Mouse (Mus musculus) CH12.LX (cell line): Measurements from ENCODE around the gene Pak2. TPM values are rescaled to one million over a fixed set of nuclear protein-coding genes. Genes with fewer than 3 reads are reported as not detected.

Source experiments
- DNase-seq: peaks from one replicate; pipeline ENCODE4 v3.0.0-alpha.2; 2013; ENCODE audit errors: extremely low read depth
- H3K27ac ChIP-seq: 2 replicates; pipeline ENCODE4 v1.5.1; 2012; ENCODE audit warnings: low read depth, mild to moderate bottlenecking, control low read depth, moderate library complexity; ENCODE audit not compliant: insufficient read depth
- H3K27me3 ChIP-seq: replicated peaks from 2 replicates; pipeline ENCODE3; 2012; ENCODE audit warnings: inconsistent platforms
- H3K36me3 ChIP-seq, 2 experiments: replicated peaks in 1 of 2; 2 replicates each; pipeline versions ENCODE3 to v1.6.1; 2012; ENCODE audit warnings: inconsistent platforms in 1 of 2, low read length in 1 of 2, mild to moderate bottlenecking in 1 of 2, mixed read lengths in 1 of 2, moderate library complexity in 1 of 2; ENCODE audit not compliant: control insufficient read depth in 1 of 2, insufficient read depth in 1 of 2
- H3K4me1 ChIP-seq, 2 experiments: 2 replicates each; pipeline ENCODE4 v1.6.1; 2012; ENCODE audit warnings: inconsistent platforms in 1 of 2, moderate library complexity in 1 of 2; ENCODE audit not compliant: insufficient read depth in 2 of 2, control insufficient read depth in 1 of 2
- H3K4me2 ChIP-seq: 2 replicates; pipeline ENCODE4 v1.6.1; 2012; ENCODE audit warnings: low read depth, mild to moderate bottlenecking, control low read depth; ENCODE audit not compliant: poor library complexity, insufficient read depth, severe bottlenecking
- H3K4me3 ChIP-seq, 3 experiments: fragments of 150-350 bp in 1 of 3; sonication (generic) in 1 of 3; replicated peaks in 1 of 3; 2 replicates each; pipeline versions ENCODE3 to v1.5.1; 2011 to 2012; ENCODE audit warnings: low read depth in 2 of 3, low read length in 2 of 3, mild to moderate bottlenecking in 2 of 3, moderate library complexity in 2 of 3, control low read depth in 1 of 3, improper control_type of control experiment in 1 of 3, inconsistent platforms in 1 of 3, mixed read lengths in 1 of 3; ENCODE audit not compliant: poor library complexity in 1 of 3
- H3K79me2 ChIP-seq: replicated peaks from 2 replicates; pipeline ENCODE4 v1.6.1; 2012; ENCODE audit warnings: mild to moderate bottlenecking, moderate library complexity; ENCODE audit not compliant: control insufficient read depth, poor library complexity, insufficient read depth, severe bottlenecking; ENCODE audit errors: extremely low read depth
- H3K9ac ChIP-seq: 2 replicates; pipeline ENCODE4 v1.6.1; 2012; ENCODE audit warnings: low read depth, mild to moderate bottlenecking, control low read depth, moderate library complexity; ENCODE audit not compliant: insufficient read depth
- H3K9me3 ChIP-seq: replicated peaks from 2 replicates; pipeline ENCODE3; 2012; ENCODE audit warnings: low read length, inconsistent platforms, mixed read lengths
- CHD1 ChIP-seq: IDR thresholded peaks from 2 replicates; pipeline ENCODE4 v1.6.1; 2012; ENCODE audit warnings: low read depth, low read length, improper control_type of control experiment, inconsistent platforms
- CHD2 ChIP-seq: IDR thresholded peaks from 2 replicates; pipeline ENCODE4 v1.6.1; 2011; ENCODE audit warnings: low read length, improper control_type of control experiment
- CTCF ChIP-seq, 2 experiments: IDR thresholded peaks in 1 of 2; conservative IDR thresholded peaks in 1 of 2; 2 replicates each; pipeline ENCODE4 v1.5.1; 2011 to 2012; ENCODE audit warnings: low read depth in 2 of 2, low read length in 2 of 2, improper control_type of control experiment in 1 of 2, inconsistent platforms in 1 of 2, mild to moderate bottlenecking in 1 of 2, moderate library complexity in 1 of 2
- E2F4 ChIP-seq: IDR thresholded peaks from 2 replicates; pipeline ENCODE4 v1.6.1; 2011; ENCODE audit warnings: low read depth, low read length, improper control_type of control experiment; ENCODE audit not compliant: insufficient replicate concordance
- ELF1 ChIP-seq: IDR thresholded peaks from 2 replicates; pipeline ENCODE4 v1.6.1; 2014; ENCODE audit warnings: low read depth, mild to moderate bottlenecking, inconsistent platforms, low read length, improper control_type of control experiment
- ETS1 ChIP-seq: conservative IDR thresholded peaks from 2 replicates; pipeline ENCODE4 v1.6.1; 2012; ENCODE audit warnings: low read depth, mild to moderate bottlenecking, inconsistent platforms, low read length, improper control_type of control experiment, moderate library complexity
- GABPA ChIP-seq: IDR thresholded peaks from 2 replicates; pipeline ENCODE4 v1.6.1; 2012; ENCODE audit warnings: low read depth, low read length, improper control_type of control experiment, inconsistent platforms; ENCODE audit not compliant: insufficient replicate concordance
- HCFC1 ChIP-seq: IDR thresholded peaks from 2 replicates; pipeline ENCODE4 v1.6.1; 2012; ENCODE audit warnings: low read depth, mild to moderate bottlenecking, inconsistent platforms, low read length, improper control_type of control experiment
- MAX ChIP-seq: IDR thresholded peaks from 2 replicates; pipeline ENCODE4 v1.6.1; 2011; ENCODE audit warnings: low read length, improper control_type of control experiment
- MXI1 ChIP-seq: IDR thresholded peaks from 2 replicates; pipeline ENCODE4 v1.6.1; 2011; ENCODE audit warnings: mild to moderate bottlenecking, low read depth, low read length, improper control_type of control experiment
- MYC ChIP-seq: IDR thresholded peaks from 2 replicates; pipeline ENCODE4 v1.6.1; 2011; ENCODE audit warnings: low read depth, mild to moderate bottlenecking, improper control_type of control experiment, low read length
- NELFE ChIP-seq: IDR thresholded peaks from 2 replicates; pipeline ENCODE4 v1.6.1; 2011; ENCODE audit warnings: low read depth, low read length, improper control_type of control experiment
- POLR2A ChIP-seq: IDR thresholded peaks from 2 replicates; pipeline ENCODE4 v1.6.1; 2011; ENCODE audit warnings: low read depth, mild to moderate bottlenecking, improper control_type of control experiment, low read length
- POLR2AphosphoS2 ChIP-seq: IDR thresholded peaks from 2 replicates; pipeline ENCODE4 v1.6.1; 2011; ENCODE audit warnings: low read depth, low read length, improper control_type of control experiment
- RCOR1 ChIP-seq: conservative IDR thresholded peaks from 2 replicates; pipeline ENCODE4 v1.6.1; 2012; ENCODE audit warnings: low read depth, mild to moderate bottlenecking, inconsistent platforms, low read length, improper control_type of control experiment
- SIN3A ChIP-seq: IDR thresholded peaks from 2 replicates; pipeline ENCODE4 v1.6.1; 2012; ENCODE audit warnings: low read length, improper control_type of control experiment, inconsistent platforms
- SMC3 ChIP-seq: IDR thresholded peaks from 2 replicates; pipeline ENCODE4 v1.6.1; 2011; ENCODE audit warnings: low read depth, low read length, improper control_type of control experiment
- TBP ChIP-seq: conservative IDR thresholded peaks from 2 replicates; pipeline ENCODE4 v1.6.1; 2011; ENCODE audit warnings: low read depth, low read length, improper control_type of control experiment
- UBTF ChIP-seq: IDR thresholded peaks from 2 replicates; pipeline ENCODE4 v1.6.1; 2012; ENCODE audit warnings: low read depth, mild to moderate bottlenecking, inconsistent platforms, low read length, improper control_type of control experiment, moderate library complexity
- USF1 ChIP-seq: IDR thresholded peaks from 2 replicates; pipeline ENCODE4 v1.6.1; 2014; ENCODE audit warnings: low read depth, mild to moderate bottlenecking, inconsistent platforms, low read length, improper control_type of control experiment
- USF2 ChIP-seq: conservative IDR thresholded peaks from 2 replicates; pipeline ENCODE4 v1.6.1; 2011; ENCODE audit warnings: low read depth, low read length, improper control_type of control experiment
- ZNF384 ChIP-seq: IDR thresholded peaks from 2 replicates; pipeline ENCODE4 v1.6.1; 2012; ENCODE audit warnings: low read depth, low read length, improper control_type of control experiment, inconsistent platforms
- dilution Hi-C: fragments of 300-500 bp; cut with MboI; formaldehyde crosslinking; loops from 2 replicates; pipeline ENCODE4 v1.14.3; 2020; ENCODE audit warnings: low sequenced_read_pairs; ENCODE audit not compliant: extremely low pct_unique_long_range_greater_than_20kb, extremely low pct_ligation_motif_present
- in situ Hi-C: fragments of 300-500 bp; cut with MboI; formaldehyde crosslinking; loops from 3 replicates; pipeline ENCODE4 v1.14.3; 2019; ENCODE audit warnings: low sequenced_read_pairs, low pct_ligation_motif_present, low pct_unique_long_range_greater_than_20kb, mixed read lengths
- polyA plus RNA-seq: library from polyadenylated mRNA; unstranded; fragments of >175 nt; gene quantifications from 2 replicates; pipeline ENCODE4 v1.2.1, GENCODE M21; 2012; ENCODE audit warnings: low read depth; ENCODE audit not compliant: insufficient read length
- total RNA-seq, 2 experiments: library from RNA; depleted of rRNA; stranded (reverse); fragments of 300-350 nt in 1 of 2; fragments of >200 nt in 1 of 2; gene quantifications; 2 replicates each; pipeline ENCODE4 v1.2.3; 2012 to 2014

Gene Pak2
- total and polyA plus RNA-seq, 3 experiments: 37.2 to 79.7 (median 73.1) TPM

- Histone ChIP-seq H3K4me3 (no peak overlapping the region), H3K36me3 (peaks cover 0 to 3% of the 10 kb centered on the region in 2 experiments), H3K27me3 (no peaks in the 10 kb centered on the region), H3K4me2 (no peak overlapping the region), H3K9ac (no peak overlapping the region), H3K79me2 (no peaks in the 10 kb centered on the region), H3K27ac (no peak overlapping the region), H3K9me3 (no peaks in the 10 kb centered on the region), H3K4me1 (peaks cover 19 to 63% of the 10 kb centered on the region in 2 experiments)
- DNase-seq: no peak
- in situ Hi-C loops: loop anchor here (5.0 kb wide), 1 partner anchor 35 kb away; no protein-coding TSS in a partner anchor
- no peak for TF ChIP-seq CTCF (conservative IDR thresholded peaks at IDR 0.05 in 1 of 2, IDR thresholded peaks at IDR 0.05 in 1 of 2; ENCODE audit: low read depth in 2 of 2, low read length in 2 of 2)
- no peak for TF ChIP-seq ETS1
- TF ChIP-seq USF2: no peak
- no peak for TF ChIP-seq POLR2AphosphoS2
- TF ChIP-seq MAX: no peak
- no peak for TF ChIP-seq ZNF384
- TF ChIP-seq GABPA: no peak
- TF ChIP-seq CHD2: no peak
- no peak for TF ChIP-seq MXI1
- TF ChIP-seq NELFE: no peak
- TF ChIP-seq RCOR1: no peak
- no peak for TF ChIP-seq MYC
- TF ChIP-seq E2F4: no peak
- TF ChIP-seq UBTF: no peak
- TF ChIP-seq HCFC1: no peak
- TF ChIP-seq CHD1: no peak
- dilution Hi-C loops: no loop called here
These were observed 47.9 kb upstream of the Pak2 start for GRCm38 (mm10) chr16:32127046-32127445.

- TF ChIP-seq POLR2A (0 out of 2 replicates have a peak, but pooled peaks have one; percentile 2), SIN3A (no peak), USF1 (no peak), CHD1 (no peak), SMC3 (no peak), ELF1 (peak; percentile 25; the same call in 1 of the 2 replicates), HCFC1 (peak; percentile 54), TBP (0 out of 2 replicates have a peak, but pooled peaks have one; percentile 24)
- TF ChIP-seq, all 38 proteins: peak for 4
- H3K9me3 ChIP-seq: no peaks in the 10 kb centered on the region
- in situ Hi-C loops (loop anchor here (5.0 kb wide), 1 partner anchor 37 kb away; no protein-coding TSS in a partner anchor), dilution Hi-C loops (no loop called here)
- peaks cover 0 to 3% of the 10 kb centered on the region in 2 experiments for H3K36me3 ChIP-seq
- H3K27me3 ChIP-seq: no peaks in the 10 kb centered on the region
- H3K4me2 ChIP-seq: peak overlapping the region; percentile 92
- H3K27ac ChIP-seq: no peak overlapping the region
- no peak for DNase-seq
- H3K79me2 ChIP-seq: no peaks in the 10 kb centered on the region
- peak overlapping the region; percentile 12; the same call in 1 of the 2 replicates for H3K9ac ChIP-seq
- peaks cover 17 to 55% of the 10 kb centered on the region in 2 experiments for H3K4me1 ChIP-seq
- no peak overlapping the region for H3K4me3 ChIP-seq
These were observed 46.2 kb upstream of the Pak2 start for GRCm38 (mm10) chr16:32125364-32125763.
